Mouse (Mus musculus) C3H10T1/2 (cell line): ENCODE measurements around the gene Lax1. TPM values are rescaled to one million over a fixed set of nuclear protein-coding genes. Genes with fewer than 3 reads are reported as not detected.

Experiments
- polyA plus RNA-seq, 2 experiments: library from polyadenylated mRNA; unstranded; fragments of >200 nt; fragmentation: generic; extraction: Trizol; gene quantifications; one replicate each; pipeline ENCODE4 v1.2.1; 2012; ENCODE audit warnings: missing spikeins in 2 of 2

Lax1 gene
- not detected for polyA plus RNA-seq

DNA sequence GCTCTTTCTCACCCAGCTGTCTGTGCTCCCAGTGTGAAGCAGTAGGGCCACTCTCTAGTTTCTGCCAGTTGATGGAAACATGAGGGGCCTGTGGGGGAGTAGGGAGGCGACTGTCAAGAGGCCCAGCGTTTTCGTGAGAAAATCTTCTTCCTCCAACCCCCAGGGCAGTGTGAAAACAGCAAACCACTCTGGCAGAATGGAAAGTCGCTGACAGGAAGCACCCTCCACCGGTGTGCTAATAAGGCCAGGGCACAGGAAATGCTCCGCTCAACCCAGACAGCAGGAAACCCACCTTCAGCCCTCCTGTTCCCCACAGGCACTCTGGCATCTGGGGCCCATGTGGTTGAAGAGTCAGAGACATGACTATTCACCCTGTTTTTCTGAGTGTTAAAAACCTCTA lies at the start of gene Lax1:
Gene Lax1, minus strand, starts transcription at position 212 of the 400 bp plus-strand sequence.

DNA sequence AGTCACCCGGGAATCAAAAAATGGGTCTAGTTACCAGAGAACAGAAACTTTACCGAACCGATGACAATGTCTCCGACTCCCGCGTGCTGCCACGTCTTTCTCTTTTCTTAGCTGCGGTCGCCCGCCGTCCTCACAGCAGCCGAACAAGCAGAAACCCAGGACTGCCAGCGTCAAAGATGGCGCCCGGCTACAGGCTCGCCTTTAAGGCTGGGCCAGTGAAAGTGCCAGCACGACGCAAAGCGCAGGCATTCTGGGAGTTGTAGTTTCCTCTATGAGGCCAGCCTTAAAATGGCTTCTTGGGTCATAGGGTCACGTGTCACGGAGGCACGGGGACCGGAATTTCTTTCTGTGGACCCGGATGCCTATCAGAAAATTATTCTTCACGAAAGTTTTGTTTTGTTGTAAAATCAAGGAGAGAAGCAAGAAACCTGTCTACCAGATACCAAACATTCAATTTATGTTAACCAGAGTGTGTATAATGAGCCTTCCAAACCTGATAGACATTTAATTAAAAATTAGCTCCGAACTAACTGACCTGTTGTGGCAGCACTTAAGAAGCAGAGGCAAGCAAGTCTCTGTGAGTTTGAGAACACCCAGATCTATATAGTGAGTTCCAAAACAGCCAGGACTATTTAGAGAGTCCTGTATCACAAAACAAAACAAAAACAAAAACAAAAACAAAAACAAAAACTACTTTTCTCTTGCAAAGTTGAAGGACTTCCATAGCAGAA lies 28.5 kb downstream of the Lax1 start, which contains the start of gene Gm38394:
Gene Gm38394, minus strand, starts transcription at position 116 of the 731 bp plus-strand sequence.

DNA sequence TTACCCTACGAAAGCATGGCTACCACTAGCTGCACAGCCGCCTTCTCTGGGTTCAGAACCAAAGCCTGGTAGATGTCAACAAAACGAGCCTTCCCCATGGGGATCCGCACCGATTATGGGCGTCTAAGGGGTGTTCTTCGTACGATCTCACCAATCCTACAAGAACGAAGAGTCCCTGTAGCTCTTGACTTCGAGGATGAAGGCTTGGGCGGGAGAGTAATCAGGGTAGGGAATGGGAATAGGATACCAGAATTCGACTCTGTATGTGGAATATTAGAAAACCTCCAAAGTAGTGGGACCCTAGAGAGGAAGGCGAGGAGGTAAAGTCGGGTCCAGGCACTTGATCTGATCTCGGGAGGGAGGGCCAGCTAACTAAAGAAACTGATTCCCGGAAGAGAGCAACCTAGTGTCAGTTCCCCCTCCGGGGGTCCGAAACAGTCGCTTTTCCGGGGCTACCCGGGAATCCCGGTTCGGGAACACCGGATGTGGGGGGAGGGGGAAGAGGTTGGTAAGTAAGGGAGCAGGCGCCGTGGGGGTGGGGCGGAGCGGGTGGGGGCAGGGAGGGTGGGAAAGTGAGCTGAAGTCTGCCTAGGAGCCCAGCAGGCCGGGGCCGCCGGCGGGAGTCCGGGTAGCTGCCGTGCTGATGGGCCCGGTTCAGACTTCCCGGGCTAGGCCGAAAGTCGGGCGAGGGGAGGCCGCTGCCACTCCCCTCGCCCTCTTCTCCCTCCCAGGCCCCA lies 29.3 kb downstream of the Lax1 start, which contains the start of gene Zbed6:
Gene Zbed6, minus strand, starts transcription at position 420 of the 737 bp plus-strand sequence.

Other genes starting within 250 kb of the Lax1 start
- 100 to 1,000 TPM; 169 to 265 TPM for gene Snrpe, start 79.8 kb downstream of the Lax1 start, polyA plus RNA-seq
- 1 to 10 TPM in 1 of 2 experiments, under 1 TPM in 1; 0.08 to 1.2 TPM for gene Zbed6, start 29.2 kb downstream of the Lax1 start, polyA plus RNA-seq
- gene Gm38394, start 28.8 kb downstream of the Lax1 start, polyA plus RNA-seq = under 1 TPM; 0.04 to 0.96 TPM
- gene Atp2b4, start 110.9 kb upstream of the Lax1 start, polyA plus RNA-seq = under 1 TPM; under 0.01 to 0.13 TPM
- gene Optc, start 217.9 kb upstream of the Lax1 start, polyA plus RNA-seq = under 1 TPM; 0.02 to 0.24 TPM
- 10 to 100 TPM in 1 of 2 experiments, 1 to 10 TPM in 1; 1.4 to 65.5 TPM for gene Prelp, start 231.3 kb upstream of the Lax1 start, polyA plus RNA-seq